Mouse (Mus musculus): Measurements from ENCODE around the gene Zfp68. TPM values are rescaled to one million over a fixed set of nuclear protein-coding genes. Genes with fewer than 3 reads are reported as not detected.

The Zfp68 gene
- 22.0 and 28.9 TPM in 2 replicates for polyA plus RNA-seq (2021; fragmentation: Nextera tagmentation)
- long read RNA-seq, experiment 1, full-length matches to known transcripts = 421 of 451 reads
- long read RNA-seq, experiment 1, partial matches to known transcripts = 12 of 451 reads
- long read RNA-seq, experiment 1, other reads (novel, unspliced or antisense) = 18 of 451 reads
- long read RNA-seq, experiment 2, full-length matches to known transcripts = 42 of 46 reads
- long read RNA-seq, experiment 2, partial matches to known transcripts = 0 of 46 reads
- long read RNA-seq, experiment 2, other reads (novel, unspliced or antisense) = 4 of 46 reads

GRCm38 (mm10) chr5:138619211-138620128 lies at the start of gene Zfp68:
Gene Zfp68 (minus strand): TSS chr5:138619761.

GRCm38 (mm10) chr5:138622645-138623477 lies 3.3 kb upstream of the Zfp68 start, which contains the start of gene A430033K04Rik:
Gene A430033K04Rik (plus strand): TSS chr5:138622859.

GRCm38 (mm10) chr5:138564612-138565011 lies 54.9 kb downstream of the Zfp68 start, which contains the start of gene 1700123K08Rik:
Gene 1700123K08Rik (minus strand): TSS chr5:138564712.

Other genes with a start within 250 kb of the Zfp68 start
- 10.1 and 10.2 TPM in 2 replicates for gene Zfp157, start 178.3 kb downstream of the Zfp68 start, polyA plus RNA-seq (2021; fragmentation: Nextera tagmentation)
- not detected in 2 replicates for gene 1700123K08Rik, start 55.0 kb downstream of the Zfp68 start, polyA plus RNA-seq (2021; fragmentation: Nextera tagmentation)
- gene A430033K04Rik, start 3.1 kb upstream of the Zfp68 start, polyA plus RNA-seq (2021; fragmentation: Nextera tagmentation) = 8.0 and 8.7 TPM in 2 replicates
- 15.5 and 16.8 TPM in 2 replicates for gene Fam20c, start 134.8 kb upstream of the Zfp68 start, polyA plus RNA-seq (2021; fragmentation: Nextera tagmentation)
- not detected in 2 replicates for gene Gm5294, start 200.3 kb upstream of the Zfp68 start, polyA plus RNA-seq (2021; fragmentation: Nextera tagmentation)